Mouse (Mus musculus) stomach, postnatal 0 days (tissue): Measurements from ENCODE around the gene Prr13.

Source experiments
- CTCF ChIP-seq: IDR thresholded peaks from 2 replicates; pipeline ENCODE4 v1.5.1; 2016; ENCODE audit warnings: antibody characterized with exemption, low read depth, mild to moderate bottlenecking, moderate library complexity
- EP300 ChIP-seq: optimal IDR thresholded peaks from 2 replicates; pipeline ENCODE3; 2016; ENCODE audit warnings: antibody characterized with exemption

GRCm38 (mm10) chr15:102501084-102501814 lies 42.4 kb downstream of the Prr13 start:
- no peak for TF ChIP-seq CTCF
- TF ChIP-seq EP300 = no peak
